Mouse (Mus musculus) hindbrain, embryonic 14.5 days (tissue): Measurements from ENCODE around the gene Btrc. TPM values are rescaled to one million over a fixed set of nuclear protein-coding genes. Genes with fewer than 3 reads are reported as not detected.
"Not testable (repeated sequence)": the region's sequence is repeated elsewhere in the genome, so short reads cannot be mapped to it uniquely, and the experiment has no call there.

Source experiments
- ATAC-seq: fragments of 200-750 bp; cut with Nextera tagmentation; 2 replicates; pipeline ENCODE4 v1.8.0; 2017; ENCODE audit warnings: moderate number of reproducible peaks, mild to moderate bottlenecking, moderate TSS enrichment, moderate library complexity; ENCODE audit not compliant: low FRiP score
- DNase-seq: peaks from one replicate; pipeline ENCODE4 v3.0.0-alpha.2; 2015; ENCODE audit warnings: low spot score
- H3K27ac ChIP-seq: fragments of 300-500 bp; sonication (generic); 2 replicates; pipeline ENCODE4 v1.5.1; 2014; ENCODE audit warnings: mild to moderate bottlenecking, moderate library complexity
- H3K27me3 ChIP-seq: fragments of 300-500 bp; sonication (generic); 2 replicates; pipeline ENCODE4 v1.6.1; 2014; ENCODE audit warnings: mild to moderate bottlenecking, low read length, mixed read lengths; ENCODE audit not compliant: control insufficient read depth, insufficient read depth
- H3K36me3 ChIP-seq: fragments of 300-500 bp; sonication (generic); replicated peaks from 2 replicates; pipeline ENCODE4 v1.6.1; 2014; ENCODE audit not compliant: control insufficient read depth, insufficient read depth
- H3K4me1 ChIP-seq: fragments of 300-500 bp; sonication (generic); replicated peaks from 2 replicates; pipeline ENCODE4 v1.6.1; 2014; ENCODE audit warnings: antibody characterized with exemption, low read length, mixed read lengths; ENCODE audit not compliant: control insufficient read depth, insufficient read depth
- H3K4me2 ChIP-seq: fragments of 300-500 bp; sonication (generic); replicated peaks from 2 replicates; pipeline ENCODE4 v1.6.1; 2014; ENCODE audit warnings: mild to moderate bottlenecking, moderate library complexity
- H3K4me3 ChIP-seq: fragments of 300-500 bp; sonication (generic); replicated peaks from 2 replicates; pipeline ENCODE4 v1.5.1; 2014; ENCODE audit warnings: mild to moderate bottlenecking, low read length
- H3K9ac ChIP-seq: fragments of 300-500 bp; sonication (generic); 2 replicates; pipeline ENCODE4 v1.6.1; 2014
- H3K9me3 ChIP-seq: fragments of 300-500 bp; sonication (generic); 2 replicates; pipeline ENCODE4 v1.6.1; 2016; ENCODE audit warnings: low read length; ENCODE audit not compliant: control insufficient read depth
- WGBS: fragments of 180-500 bp; shearing (Covaris S2); extraction: QIAGEN DNeasy Blood & Tissue Kit; methylation state at CpG from one replicate; pipeline ENCODE4 v1.1.7; 2014; 5-methylcytosine and 5-hydroxymethylcytosine counted together
- polyA plus RNA-seq: library from polyadenylated mRNA; unstranded; fragments of >200 nt; fragmentation: Nextera tagmentation; extraction: Ambion mirVana; gene quantifications from 2 replicates; pipeline ENCODE4 v1.2.1, GENCODE M21; 2014

The Btrc gene
- polyA plus RNA-seq, 1 experiment from 2014 or later = 74.3 TPM

GRCm38 (mm10) chr19:45411000-45411399, 47.5 kb downstream of the Btrc start:
- Histone ChIP-seq H3K9me3 (no peaks in the 10 kb centered on the region), H3K36me3 (no peaks in the 10 kb centered on the region), H3K4me2 (no peak overlapping the region), H3K4me1 (no peaks in the 10 kb centered on the region), H3K4me3 (no peak overlapping the region), H3K9ac (no peak overlapping the region), H3K27me3 (no peaks in the 10 kb centered on the region), H3K27ac (no peak overlapping the region)
- DNase-seq (no peak), ATAC-seq (no peak)
- WGBS = 74% methylated on average over 2 of the region's 2 CpGs

GRCm38 (mm10) chr19:45412694-45413093, 49.2 kb downstream of the Btrc start:
- 89% methylated on average over 3 of the region's 3 CpGs for WGBS
- no peak for ATAC-seq
- Histone ChIP-seq H3K4me2 (no peak overlapping the region), H3K9ac (no peak overlapping the region), H3K4me3 (no peak overlapping the region), H3K27me3 (no peaks in the 10 kb centered on the region), H3K36me3 (no peaks in the 10 kb centered on the region), H3K9me3 (no peaks in the 10 kb centered on the region), H3K4me1 (no peaks in the 10 kb centered on the region), H3K27ac (no peak overlapping the region)
- no peak for DNase-seq

- Histone ChIP-seq H3K27ac (no peak overlapping the region), H3K9ac (no peak overlapping the region), H3K4me1 (no peaks in the 10 kb centered on the region), H3K9me3 (no peaks in the 10 kb centered on the region), H3K4me3 (no peak overlapping the region), H3K4me2 (no peak overlapping the region), H3K27me3 (no peaks in the 10 kb centered on the region), H3K36me3 (no peaks in the 10 kb centered on the region)
- WGBS = 90% methylated on average over 3 of the region's 3 CpGs
- DNase-seq (no peak), ATAC-seq (no peak)
Measured at GRCm38 (mm10) chr19:45413966-45414365, 50.4 kb downstream of the Btrc start.

- ATAC-seq = no peak
- Histone ChIP-seq H3K36me3 (no peaks in the 10 kb centered on the region), H3K4me1 (no peaks in the 10 kb centered on the region; the same call in 1 of the 2 replicates), H3K27ac (no peak overlapping the region), H3K27me3 (no peaks in the 10 kb centered on the region), H3K4me3 (no peak overlapping the region), H3K4me2 (no peak overlapping the region), H3K9me3 (no peaks in the 10 kb centered on the region), H3K9ac (no peak overlapping the region)
- DNase-seq = no peak
Measured at GRCm38 (mm10) chr19:45417601-45418000, 54.1 kb downstream of the Btrc start.

- no peak for ATAC-seq
- DNase-seq = no peak
- 23% methylated on average over 7 of the region's 7 CpGs for WGBS
Measured at GRCm38 (mm10) chr19:45422276-45422675, 58.7 kb downstream of the Btrc start.

GRCm38 (mm10) chr19:45428146-45428545, 64.6 kb downstream of the Btrc start:
- Histone ChIP-seq H3K27ac (no peak overlapping the region), H3K9ac (no peak overlapping the region), H3K4me1 (peaks cover 4% of the 10 kb centered on the region; the same call in 1 of the 2 replicates), H3K4me3 (no peak overlapping the region), H3K9me3 (no peaks in the 10 kb centered on the region), H3K4me2 (no peak overlapping the region), H3K27me3 (no peaks in the 10 kb centered on the region), H3K36me3 (peaks cover 3% of the 10 kb centered on the region; the same call in 1 of the 2 replicates)
- DNase-seq (no peak), ATAC-seq (no peak)
- WGBS = 79% methylated on average over 4 of the region's 4 CpGs

More at GRCm38 (mm10) chr19:45422276-45422675, 58.7 kb downstream of the Btrc start:
- Histone ChIP-seq H3K4me2 (no peak overlapping the region), H3K36me3 (peaks cover 3% of the 10 kb centered on the region; the same call in 1 of the 2 replicates), H3K9me3 (no peaks in the 10 kb centered on the region), H3K27ac (no peak overlapping the region), H3K4me1 (peaks cover 3% of the 10 kb centered on the region; the same call in 1 of the 2 replicates), H3K27me3 (no peaks in the 10 kb centered on the region), H3K4me3 (no peak overlapping the region), H3K9ac (no peak overlapping the region)

- Histone ChIP-seq H3K9ac (no peak overlapping the region), H3K4me3 (no peak overlapping the region), H3K27me3 (no peaks in the 10 kb centered on the region), H3K9me3 (no peaks in the 10 kb centered on the region), H3K4me2 (no peak overlapping the region), H3K36me3 (no peaks in the 10 kb centered on the region), H3K27ac (no peak overlapping the region), H3K4me1 (peaks cover 11% of the 10 kb centered on the region; the same call in 1 of the 2 replicates)
- DNase-seq = no peak
- ATAC-seq = no peak
- 87% methylated on average over 6 of the region's 6 CpGs for WGBS
Measured at GRCm38 (mm10) chr19:45430971-45431633, 67.6 kb downstream of the Btrc start.

GRCm38 (mm10) chr19:45432351-45432750, 68.8 kb downstream of the Btrc start:
- DNase-seq = no peak
- ATAC-seq = no peak
- Histone ChIP-seq H3K9me3 (no peaks in the 10 kb centered on the region), H3K9ac (no peak overlapping the region), H3K27me3 (no peaks in the 10 kb centered on the region), H3K4me3 (no peak overlapping the region), H3K27ac (peak overlapping the region; percentile 60; the same call in 1 of the 2 replicates), H3K4me2 (no peak overlapping the region), H3K4me1 (peaks cover 11% of the 10 kb centered on the region; the same call in 1 of the 2 replicates), H3K36me3 (no peaks in the 10 kb centered on the region)
- 60% methylated on average over 3 of the region's 3 CpGs for WGBS

GRCm38 (mm10) chr19:45436019-45436418, 72.5 kb downstream of the Btrc start:
- peak; percentile 74 for DNase-seq
- H3K9ac ChIP-seq, H3K27me3 ChIP-seq, ATAC-seq, H3K36me3 ChIP-seq, H3K27ac ChIP-seq, H3K4me3 ChIP-seq, H3K4me2 ChIP-seq, H3K9me3 ChIP-seq: not testable (repeated sequence)
- H3K4me1 ChIP-seq = peaks cover 33% of the 10 kb centered on the region

- Histone ChIP-seq H3K4me2 (no peak overlapping the region), H3K4me3 (no peak overlapping the region), H3K27me3 (no peaks in the 10 kb centered on the region), H3K9ac (no peak overlapping the region), H3K27ac (no peak overlapping the region), H3K4me1 (peaks cover 38% of the 10 kb centered on the region), H3K9me3 (no peaks in the 10 kb centered on the region), H3K36me3 (no peaks in the 10 kb centered on the region)
- ATAC-seq = no peak
- DNase-seq = no peak
- 91% methylated on average over 4 of the region's 4 CpGs for WGBS
Measured at GRCm38 (mm10) chr19:45437175-45437574, 73.6 kb downstream of the Btrc start.
